Mouse (Mus musculus): ENCODE measurements at regions not wholly inside any gene's neighbourhood (a gene's known extent, or its start where the extent isn't known, plus 50 kb on each side); places are given as distances from the start of the nearest gene placed in this dataset.

DNA sequence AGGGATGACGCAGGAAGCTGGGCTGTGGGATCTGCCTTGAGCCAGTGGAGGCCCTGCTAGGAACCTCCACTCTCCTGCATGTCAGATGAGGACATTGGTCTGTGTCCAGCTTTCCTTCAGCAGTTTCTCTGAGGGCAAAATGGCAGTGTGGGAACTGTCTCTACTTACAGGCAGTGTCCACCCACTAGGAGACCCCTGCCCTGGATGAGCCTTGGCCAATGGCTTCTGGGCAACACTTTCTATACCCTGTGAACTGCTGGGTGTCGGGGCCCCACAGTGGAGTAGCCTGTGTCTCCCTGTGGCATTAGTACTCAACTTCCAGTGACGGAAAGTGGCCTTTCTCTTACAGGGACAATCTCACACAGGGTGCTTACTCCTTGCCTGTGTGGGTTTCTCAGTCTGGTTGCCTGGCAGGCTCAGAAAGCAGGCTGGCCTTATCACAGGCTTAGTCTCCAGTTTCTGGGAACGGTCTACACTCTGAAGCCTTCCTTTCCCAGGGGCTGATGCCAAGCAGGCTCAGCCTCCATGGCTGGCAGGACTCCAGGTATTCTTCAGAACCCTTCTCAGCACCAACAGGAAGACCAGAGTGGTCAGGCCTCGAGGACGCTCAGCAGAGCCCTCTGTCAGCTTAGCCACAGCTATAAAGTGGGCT, 378.8 kb downstream of the Rps24 start:
- TF ChIP-seq CTCF (IDR thresholded peaks at IDR 0.05; ENCODE audit: borderline replicate concordance, extremely low read depth, insufficient read depth, insufficient read length) (no peak), POLR2A (IDR thresholded peaks at IDR 0.05; ENCODE audit: borderline replicate concordance, extremely low read depth, insufficient read depth, insufficient read length, poor library complexity, severe bottlenecking) (no peak)

All from brain, embryonic 14.5 days (tissue).